Mouse (Mus musculus): ENCODE data around the gene Cps1.

DNA sequence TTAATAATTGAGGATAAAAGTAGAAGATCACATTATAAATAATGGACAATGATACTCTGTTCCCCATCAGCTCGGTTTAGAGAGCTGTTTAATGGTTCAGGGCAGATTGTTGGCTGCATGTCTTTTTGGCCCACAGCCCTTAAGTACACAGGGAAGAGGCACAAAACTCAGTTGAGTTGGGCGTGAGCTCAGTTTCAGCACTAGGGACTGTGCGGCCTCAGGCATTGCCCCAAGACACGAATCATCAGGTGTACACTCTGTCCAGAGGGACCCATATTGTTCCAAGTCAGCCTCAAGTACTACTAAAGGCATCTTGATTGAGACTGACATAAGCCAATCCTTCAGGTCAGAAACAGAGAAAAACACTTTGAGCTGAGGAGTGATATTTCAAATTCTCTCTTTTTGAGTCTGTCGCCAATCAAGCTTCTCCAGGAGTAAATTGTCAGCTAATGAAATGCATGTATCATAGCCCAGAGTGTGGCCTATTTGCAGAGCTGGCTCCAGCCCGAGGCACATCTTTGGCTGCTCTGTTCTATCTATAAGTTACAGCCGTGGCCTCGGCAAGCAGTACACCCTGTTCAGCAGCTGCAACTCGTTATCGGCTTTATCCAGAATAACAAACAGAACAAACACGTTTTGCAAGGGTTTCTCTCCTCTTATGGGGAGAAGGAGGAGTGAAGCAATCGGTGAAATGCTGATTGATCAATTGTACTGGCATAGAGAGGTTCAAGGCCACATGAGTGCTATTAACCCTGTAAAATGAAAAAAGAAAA is 19.2 kb upstream of the Cps1 start:
- TF ChIP-seq POLR2A (IDR thresholded peaks at IDR 0.05; ENCODE audit: low read depth, low read length) (no peak), CTCF (conservative IDR thresholded peaks at IDR 0.05 in 1 of 2, IDR thresholded peaks at IDR 0.05 in 1 of 2; ENCODE audit: low read depth in 2 of 2, low read length in 2 of 2) (no peak), ZMIZ1 (IDR thresholded peaks at IDR 0.05; ENCODE audit: low read depth, low read length) (no peak), CHD2 (IDR thresholded peaks at IDR 0.05; ENCODE audit: low read length) (no peak), CHD1 (IDR thresholded peaks at IDR 0.05; ENCODE audit: low read depth, low read length) (no peak), TCF12 (IDR thresholded peaks at IDR 0.05; ENCODE audit: low read depth, low read length) (no peak), NELFE (IDR thresholded peaks at IDR 0.05; ENCODE audit: low read depth, low read length) (no peak), RCOR1 (conservative IDR thresholded peaks at IDR 0.05; ENCODE audit: low read depth, low read length) (no peak), USF2 (conservative IDR thresholded peaks at IDR 0.05; ENCODE audit: low read depth, low read length) (no peak), JUND (conservative IDR thresholded peaks at IDR 0.05; ENCODE audit: low read depth, low read length) (no peak), ZC3H11A (IDR thresholded peaks at IDR 0.05; ENCODE audit: low read depth, low read length) (no peak), EP300 (IDR thresholded peaks at IDR 0.05; ENCODE audit: low read length) (no peak), ETS1 (conservative IDR thresholded peaks at IDR 0.05; ENCODE audit: low read depth, low read length) (no peak), MAX (IDR thresholded peaks at IDR 0.05; ENCODE audit: low read length) (no peak)

All from CH12.LX (cell line).